Mouse (Mus musculus) erythroblast, embryonic 14.5 days (primary cell): ENCODE data around the gene Traf1.

Source experiments
- GATA1 ChIP-seq: IDR thresholded peaks from 2 replicates; pipeline ENCODE4 v1.6.1; 2012; ENCODE audit warnings: low read length, inconsistent platforms, mixed read lengths
- TAL1 ChIP-seq: IDR thresholded peaks from 3 replicates; pipeline ENCODE4 v1.6.1; 2012; ENCODE audit warnings: low read length, inconsistent platforms, mixed read lengths

GRCm38 (mm10) chr2:34906861-34907604, 54.5 kb downstream of the Traf1 start:
- no peak for TF ChIP-seq GATA1
- TF ChIP-seq TAL1, result no peak
